Mouse (Mus musculus): ENCODE results near the gene Med15. TPM values are rescaled to one million over a fixed set of nuclear protein-coding genes. Genes with fewer than 3 reads are reported as not detected.
A peak's percentile ranks its signal among the peaks of the same experiment; 100 is the strongest.
"Not testable (repeated sequence)": the region's sequence is repeated elsewhere in the genome, so short reads cannot be mapped to it uniquely, and the experiment has no call there.

Med15 gene
- total RNA-seq, 2 experiments from 2014 or later = 78.9 to 80.8 TPM

- peak; percentile 91 for DNase-seq
- intact Hi-C loops (cut with DNase I) = loop anchor here (5.0 kb wide), 1 partner anchor 62 kb away; no protein-coding TSS in a partner anchor
These were observed 113.2 kb downstream of the Med15 start, which contains the start of gene Smpd4 for GRCm38 (mm10) chr16:17619198-17620105. Gene Smpd4, plus strand, starts transcription at chr16:17619354.

DNA sequence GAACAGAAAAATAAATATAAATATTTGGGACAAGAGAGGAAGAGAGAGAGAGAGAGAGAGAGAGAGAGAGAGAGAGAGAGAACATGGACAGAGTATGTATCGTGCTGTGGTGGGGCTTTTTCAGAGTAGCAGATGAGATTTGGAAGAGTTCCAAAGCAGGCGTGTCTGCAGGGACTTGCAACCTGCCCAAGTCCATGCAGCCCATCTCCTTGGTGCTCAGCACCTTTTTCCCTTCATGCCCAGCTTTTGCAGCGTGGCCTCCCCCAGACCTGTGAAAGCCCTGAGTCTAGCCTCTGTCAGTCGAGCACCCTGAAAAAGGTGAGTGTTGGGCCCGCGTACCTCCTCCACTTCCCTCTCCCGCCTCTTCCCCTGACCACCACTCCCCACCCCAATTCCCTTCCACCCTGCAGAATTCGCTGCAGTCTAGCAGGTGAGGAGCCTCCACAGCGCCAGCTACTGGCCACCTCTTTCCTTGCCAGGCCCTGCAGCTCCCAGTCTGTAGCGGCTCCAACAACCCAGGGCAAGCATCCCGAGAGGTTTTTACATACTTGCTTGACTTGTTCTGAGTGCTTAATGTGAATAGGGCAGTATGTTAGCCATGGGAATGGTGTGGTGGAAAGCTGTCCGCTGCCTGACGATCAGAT is 114.6 kb downstream of the Med15 start:
- intact Hi-C loops (cut with DNase I) = loop anchor here (5.0 kb wide), 1 partner anchor 61 kb away; no protein-coding TSS in a partner anchor
- peak; percentile 52 for DNase-seq

DNA sequence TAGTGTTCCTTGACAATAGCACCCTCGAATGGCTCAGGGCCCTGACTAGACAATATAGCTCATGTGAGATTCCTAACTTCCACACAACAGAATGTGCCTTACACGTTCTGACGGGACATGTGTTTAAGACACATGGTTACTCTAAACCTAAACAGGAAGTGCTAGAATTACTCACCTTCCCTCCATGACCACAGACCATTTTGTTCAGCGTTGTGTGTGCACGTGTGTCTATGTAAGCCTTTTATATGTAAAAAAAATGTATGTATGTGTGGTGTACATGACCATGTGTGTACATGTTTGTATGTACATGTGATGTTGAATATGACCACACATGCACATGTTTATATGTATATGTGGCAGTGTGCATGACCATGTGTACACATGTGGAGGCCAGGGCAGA is 116.5 kb downstream of the Med15 start:
- no peak for DNase-seq
- intact Hi-C loops (cut with DNase I) = loop anchor here (5.0 kb wide), 1 partner anchor 59 kb away; no protein-coding TSS in a partner anchor

GRCm38 (mm10) chr16:17614740-17615139 is 118.0 kb downstream of the Med15 start:
- not testable (repeated sequence) for DNase-seq
- intact Hi-C loops (cut with DNase I) = loop anchor here (5.0 kb wide), 1 partner anchor 57 kb away; no protein-coding TSS in a partner anchor

DNA sequence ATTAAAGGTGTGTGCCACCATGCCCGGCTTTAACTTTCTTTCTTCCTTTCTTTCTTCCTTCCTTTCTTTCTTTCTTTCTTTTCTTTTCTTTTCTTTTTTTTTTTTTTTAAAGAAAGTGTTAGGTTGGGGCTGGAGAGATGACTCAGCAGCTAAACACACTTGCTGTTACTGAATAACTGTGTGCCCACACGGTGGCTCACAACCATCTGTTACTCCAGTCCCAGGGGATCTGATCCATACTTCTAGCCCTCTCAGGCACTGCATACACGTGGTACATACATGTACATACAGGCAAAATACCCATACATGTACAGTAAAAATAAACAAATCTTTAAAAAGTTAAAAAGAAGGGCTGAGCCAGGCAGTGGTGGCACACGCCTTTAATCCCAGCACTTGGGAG is 121.3 kb downstream of the Med15 start:
- DNase-seq = no peak
- intact Hi-C loops (cut with DNase I) = no loop called here

- no peak for DNase-seq
- intact Hi-C loops (cut with DNase I) = no loop called here
These were observed 127.0 kb downstream of the Med15 start for GRCm38 (mm10) chr16:17605684-17606083.

DNA sequence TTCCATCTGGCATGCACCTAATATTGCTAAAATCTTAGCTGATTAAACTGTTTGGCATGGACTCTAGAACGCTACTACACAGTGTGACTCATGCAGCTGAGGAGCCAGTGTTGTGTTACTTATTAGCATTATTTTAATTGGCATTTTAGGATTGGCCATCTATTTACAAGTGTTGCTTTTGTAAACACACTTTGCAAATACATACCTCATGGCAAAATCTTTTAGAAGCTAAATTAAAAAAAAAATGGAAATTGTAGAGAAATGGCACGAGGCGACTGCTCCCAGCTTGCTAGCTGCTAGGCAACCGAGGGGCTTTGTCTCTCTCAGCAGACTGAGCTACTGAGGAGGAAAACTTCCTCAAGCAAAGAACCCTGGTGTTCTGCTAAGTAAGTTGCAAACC is 127.8 kb downstream of the Med15 start:
- no peak for DNase-seq
- intact Hi-C loops (cut with DNase I) = no loop called here

Other genes starting within 250 kb of the Med15 start
- gene Aifm3, start 243.3 kb downstream of the Med15 start, total RNA-seq (2021) = 10 to 100 TPM in 1 of 2 experiments, 1 to 10 TPM in 1; 9.3 to 13.6 TPM
- gene Lztr1, start 224.2 kb downstream of the Med15 start, total RNA-seq (2021) = 100 to 1,000 TPM; 158 to 182 TPM
- 10 to 100 TPM; 34.5 to 36.4 TPM for gene Thap7, start 201.8 kb downstream of the Med15 start, total RNA-seq (2021)
- gene Lrrc74b, start 171.6 kb downstream of the Med15 start, total RNA-seq (2021) = 1 to 10 TPM in 1 of 2 experiments, under 1 TPM in 1; 0.68 to 1.4 TPM
- gene P2rx6, start 171.0 kb downstream of the Med15 start, total RNA-seq (2021) = under 1 TPM; 0.36 to 0.68 TPM
- gene Slc7a4, start 149.7 kb downstream of the Med15 start, total RNA-seq (2021) = 10 to 100 TPM; 48.1 to 53.6 TPM
- gene Smpd4, start 113.5 kb downstream of the Med15 start, total RNA-seq (2021) = 10 to 100 TPM; 49.9 to 51.7 TPM
- 10 to 100 TPM; 17.5 to 20.9 TPM for gene Ccdc74a, start 86.4 kb downstream of the Med15 start, total RNA-seq (2021)
- gene Klhl22, start 26.7 kb upstream of the Med15 start, total RNA-seq (2021) = 10 to 100 TPM; 86.2 to 95.3 TPM
- gene Scarf2, start 64.4 kb upstream of the Med15 start, total RNA-seq (2021) = 1 to 10 TPM; 5.6 to 6.3 TPM
- gene B830017H08Rik, start 100.2 kb upstream of the Med15 start, total RNA-seq (2021) = 1 to 10 TPM; 3.9 to 4.3 TPM
- 1 to 10 TPM; 6.8 to 7.1 TPM for gene Car15, start 105.5 kb upstream of the Med15 start, total RNA-seq (2021)
- 1 to 10 TPM in 1 of 2 experiments, under 1 TPM in 1; 0.77 to 1.2 TPM for gene Gm20518, start 158.8 kb upstream of the Med15 start, total RNA-seq (2021)
- gene Tssk1, start 161.3 kb upstream of the Med15 start, total RNA-seq (2021) = not detected
- 100 to 1,000 TPM; 116 to 123 TPM for gene Dgcr2, start 165.7 kb upstream of the Med15 start, total RNA-seq (2021)
- gene Tssk2, start 165.7 kb upstream of the Med15 start, total RNA-seq (2021) = not detected
- gene Ess2, start 178.5 kb upstream of the Med15 start, total RNA-seq (2021) = 10 to 100 TPM; 40.7 to 45.1 TPM
- not detected for gene Gsc2, start 182.2 kb upstream of the Med15 start, total RNA-seq (2021)
- 100 to 1,000 TPM; 107 TPM for gene Slc25a1, start 195.3 kb upstream of the Med15 start, total RNA-seq (2021)
- gene Vpreb2, start 247.5 kb upstream of the Med15 start, total RNA-seq (2021) = not detected

Measured in left cerebral cortex, postnatal 4 days (tissue).